Mouse (Mus musculus): ENCODE measurements around the gene Mdfi.

- TF ChIP-seq POLR2A (IDR thresholded peaks at IDR 0.05; ENCODE audit: extremely low read depth, insufficient read depth, low read length): no peak
- no peak for TF ChIP-seq CTCF (IDR thresholded peaks at IDR 0.05; ENCODE audit: extremely low read depth, insufficient read depth, low read length)
These were observed 46.2 kb downstream of the Mdfi start for GRCm38 (mm10) chr17:47788306-47788705.

All from cortical plate, adult 2 months (tissue).